Mouse (Mus musculus) stomach, embryonic 16.5 days (tissue): ENCODE data around the gene 4930407I10Rik. TPM values are rescaled to one million over a fixed set of nuclear protein-coding genes. Genes with fewer than 3 reads are reported as not detected.

Source experiments
- ATAC-seq: fragments of 200-750 bp; cut with Nextera tagmentation; 2 replicates; pipeline ENCODE4 v1.8.0; 2017; ENCODE audit warnings: moderate number of reproducible peaks, moderate TSS enrichment; ENCODE audit not compliant: insufficient read depth, low FRiP score
- H3K27ac ChIP-seq: fragments of 300-500 bp; sonication (generic); 2 replicates; pipeline ENCODE4 v1.5.1; 2014; ENCODE audit warnings: low read length
- H3K27me3 ChIP-seq: fragments of 300-500 bp; sonication (generic); 2 replicates; pipeline ENCODE4 v1.6.1; 2014; ENCODE audit warnings: low read length, control low read depth, mixed read lengths; ENCODE audit not compliant: control insufficient read depth, insufficient read depth
- H3K36me3 ChIP-seq: fragments of 300-500 bp; sonication (generic); 2 replicates; pipeline ENCODE4 v1.6.1; 2014; ENCODE audit warnings: low read length; ENCODE audit not compliant: control insufficient read depth, insufficient read depth
- H3K4me1 ChIP-seq: fragments of 300-500 bp; sonication (generic); 2 replicates; pipeline ENCODE4 v1.6.1; 2014; ENCODE audit warnings: low read length, control low read depth, mixed read lengths; ENCODE audit not compliant: control insufficient read depth, insufficient read depth
- H3K4me2 ChIP-seq: fragments of 300-500 bp; sonication (generic); 2 replicates; pipeline ENCODE4 v1.6.1; 2014; ENCODE audit warnings: low read depth, low read length, mixed read lengths
- H3K4me3 ChIP-seq: fragments of 300-500 bp; sonication (generic); replicated peaks from 2 replicates; pipeline ENCODE4 v1.5.1; 2014; ENCODE audit warnings: mild to moderate bottlenecking, low read length
- H3K9ac ChIP-seq: fragments of 300-500 bp; sonication (generic); 2 replicates; pipeline ENCODE4 v1.6.1; 2014; ENCODE audit warnings: low read length
- H3K9me3 ChIP-seq: fragments of 300-500 bp; sonication (generic); replicated peaks from 2 replicates; pipeline ENCODE4 v1.6.1; 2016; ENCODE audit warnings: low read length, control low read depth; ENCODE audit not compliant: control insufficient read depth
- WGBS: fragments of 180-500 bp; shearing (Covaris S2); extraction: QIAGEN DNeasy Blood & Tissue Kit; methylation state at CpG from one replicate; pipeline ENCODE4 v1.1.7; 2014; 5-methylcytosine and 5-hydroxymethylcytosine counted together
- polyA plus RNA-seq: library from polyadenylated mRNA; unstranded; fragments of >200 nt; fragmentation: Nextera tagmentation; extraction: Ambion mirVana; gene quantifications from 2 replicates; pipeline ENCODE4 v1.2.1, GENCODE M21; 2015

The 4930407I10Rik gene
- polyA plus RNA-seq, 1 experiment from 2014 or later = not detected

DNA sequence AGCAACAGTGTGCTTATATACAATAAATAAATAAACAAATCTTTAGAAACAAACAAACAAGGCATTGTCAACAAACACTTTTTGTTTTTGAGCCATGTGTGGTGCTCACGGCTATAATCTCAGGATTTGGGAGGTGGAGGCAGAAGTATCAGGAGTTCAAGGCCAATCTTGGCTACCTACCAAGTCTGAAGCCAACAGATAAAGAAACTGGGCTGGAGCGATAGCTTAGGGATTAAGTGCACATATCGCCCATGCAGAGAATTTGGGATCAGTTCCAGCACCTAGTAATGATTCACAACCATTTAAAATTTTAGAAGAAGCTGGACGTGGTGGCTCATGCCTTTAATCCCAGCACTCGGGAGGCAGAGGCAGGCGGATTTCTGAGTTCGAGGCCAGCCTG, 14.5 kb downstream of the 4930407I10Rik start:
- H3K36me3 ChIP-seq = no peaks in the 10 kb centered on the region
- H3K4me3 ChIP-seq = no peak overlapping the region
- no peak for ATAC-seq
- 75% methylated on average over 7 of the region's 7 CpGs for WGBS
- no peak overlapping the region for H3K9ac ChIP-seq
- H3K27ac ChIP-seq = no peak overlapping the region
- no peak overlapping the region for H3K4me2 ChIP-seq
- peaks cover 19% of the 10 kb centered on the region for H3K27me3 ChIP-seq
- no peaks in the 10 kb centered on the region for H3K4me1 ChIP-seq
- no peaks in the 10 kb centered on the region for H3K9me3 ChIP-seq

- Histone ChIP-seq H3K36me3 (no peaks in the 10 kb centered on the region), H3K4me1 (no peaks in the 10 kb centered on the region), H3K27me3 (no peaks in the 10 kb centered on the region), H3K27ac (no peak overlapping the region), H3K4me2 (no peak overlapping the region), H3K9me3 (no peaks in the 10 kb centered on the region), H3K9ac (no peak overlapping the region), H3K4me3 (no peak overlapping the region)
- WGBS = 57% methylated on average over 10 of the region's 10 CpGs
- ATAC-seq = no peak
These were observed 20.9 kb downstream of the 4930407I10Rik start for GRCm38 (mm10) chr15:82079883-82080282.

DNA sequence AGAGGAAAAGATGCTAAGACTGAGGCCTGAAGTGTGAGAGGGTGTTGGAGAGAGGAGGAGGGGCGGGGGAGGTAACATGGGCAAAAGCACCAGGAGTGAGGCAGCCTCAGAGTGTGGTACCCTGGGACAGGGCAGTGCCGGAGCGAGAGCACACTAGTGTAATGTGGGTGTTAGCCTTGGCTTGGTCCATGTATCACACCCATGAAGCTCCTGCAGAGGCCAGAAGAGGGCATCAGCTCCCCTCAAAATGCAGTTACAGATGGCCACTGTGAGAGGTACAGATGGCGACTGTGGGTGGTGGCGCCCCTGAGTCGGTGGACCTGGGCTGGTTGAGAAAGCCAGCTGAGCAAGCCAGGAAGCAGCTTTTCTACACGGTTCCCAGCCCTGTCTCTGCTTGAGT, 22.2 kb downstream of the 4930407I10Rik start:
- 32% methylated on average over 7 of the region's 7 CpGs for WGBS
- Histone ChIP-seq H3K27me3 (no peaks in the 10 kb centered on the region), H3K9ac (no peak overlapping the region), H3K9me3 (no peaks in the 10 kb centered on the region), H3K36me3 (no peaks in the 10 kb centered on the region), H3K4me1 (no peaks in the 10 kb centered on the region), H3K4me2 (no peak overlapping the region), H3K4me3 (no peak overlapping the region), H3K27ac (no peak overlapping the region)
- no peak for ATAC-seq

GRCm38 (mm10) chr15:82085606-82086005, 26.7 kb downstream of the 4930407I10Rik start:
- H3K9ac ChIP-seq = no peak overlapping the region
- WGBS = 82% methylated on average over 9 of the region's 9 CpGs
- no peaks in the 10 kb centered on the region for H3K9me3 ChIP-seq
- H3K4me3 ChIP-seq = no peak overlapping the region
- H3K36me3 ChIP-seq = no peaks in the 10 kb centered on the region
- H3K27ac ChIP-seq = no peak overlapping the region
- no peaks in the 10 kb centered on the region for H3K27me3 ChIP-seq
- H3K4me1 ChIP-seq = no peaks in the 10 kb centered on the region
- H3K4me2 ChIP-seq = no peak overlapping the region
- no peak for ATAC-seq

DNA sequence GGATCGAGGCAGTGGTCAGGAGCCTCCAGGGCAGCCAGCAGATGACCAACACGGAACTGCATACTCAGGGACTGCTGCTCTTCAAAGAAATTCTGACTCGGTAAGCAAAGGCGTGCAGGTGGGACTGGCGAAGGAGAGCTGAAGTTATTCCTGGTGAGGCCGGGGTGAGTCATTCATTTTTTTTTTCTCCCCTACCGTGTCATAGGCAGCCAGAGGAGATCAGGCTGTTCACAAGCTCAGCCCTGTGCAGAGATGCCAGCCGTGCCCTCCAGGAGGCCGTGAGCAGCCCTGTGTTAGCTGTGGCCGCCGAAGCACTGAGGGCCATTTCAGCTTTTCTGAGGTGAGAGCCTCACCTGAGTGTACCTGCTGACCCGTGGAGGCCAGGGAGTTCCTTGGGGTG, 27.2 kb downstream of the 4930407I10Rik start:
- 70% methylated on average over 12 of the region's 12 CpGs for WGBS
- no peak for ATAC-seq
- no peaks in the 10 kb centered on the region for H3K4me1 ChIP-seq
- H3K27me3 ChIP-seq = no peaks in the 10 kb centered on the region
- H3K9ac ChIP-seq = no peak overlapping the region
- H3K9me3 ChIP-seq = no peaks in the 10 kb centered on the region
- no peaks in the 10 kb centered on the region for H3K36me3 ChIP-seq
- no peak overlapping the region for H3K27ac ChIP-seq
- H3K4me3 ChIP-seq = no peak overlapping the region
- H3K4me2 ChIP-seq = no peak overlapping the region

GRCm38 (mm10) chr15:82087266-82087665, 28.3 kb downstream of the 4930407I10Rik start:
- no peak for ATAC-seq
- Histone ChIP-seq H3K27me3 (no peaks in the 10 kb centered on the region), H3K4me3 (no peak overlapping the region), H3K27ac (no peak overlapping the region), H3K36me3 (no peaks in the 10 kb centered on the region), H3K4me1 (no peaks in the 10 kb centered on the region), H3K9me3 (no peaks in the 10 kb centered on the region), H3K4me2 (no peak overlapping the region), H3K9ac (no peak overlapping the region)
- WGBS = 13% methylated on average over 10 of the region's 10 CpGs

GRCm38 (mm10) chr15:82091061-82091460, 32.1 kb downstream of the 4930407I10Rik start:
- H3K27me3 ChIP-seq = no peaks in the 10 kb centered on the region
- no peak overlapping the region for H3K9ac ChIP-seq
- ATAC-seq = no peak
- H3K4me3 ChIP-seq = no peak overlapping the region
- no peak overlapping the region for H3K4me2 ChIP-seq
- H3K9me3 ChIP-seq = no peaks in the 10 kb centered on the region
- no peaks in the 10 kb centered on the region for H3K4me1 ChIP-seq
- H3K36me3 ChIP-seq = no peaks in the 10 kb centered on the region
- H3K27ac ChIP-seq = no peak overlapping the region
- WGBS = 68% methylated on average over 7 of the region's 7 CpGs

- no peaks in the 10 kb centered on the region for H3K9me3 ChIP-seq
- no peaks in the 10 kb centered on the region for H3K36me3 ChIP-seq
- no peak overlapping the region for H3K4me2 ChIP-seq
- ATAC-seq = no peak
- H3K27ac ChIP-seq = no peak overlapping the region
- no peaks in the 10 kb centered on the region for H3K4me1 ChIP-seq
- no peak overlapping the region for H3K4me3 ChIP-seq
- 24% methylated on average over 8 of the region's 8 CpGs for WGBS
- no peaks in the 10 kb centered on the region for H3K27me3 ChIP-seq
- no peak overlapping the region for H3K9ac ChIP-seq
These were observed 48.1 kb downstream of the 4930407I10Rik start for GRCm38 (mm10) chr15:82106953-82107555.
